Mouse (Mus musculus) cerebellum, adult 18-20 months (tissue): ENCODE data around the gene Capn10.

Experiments used
- DNase-seq, 2 experiments: peaks; one replicate each; pipeline ENCODE4 v3.0.0; 2021

The Capn10 gene

DNA sequence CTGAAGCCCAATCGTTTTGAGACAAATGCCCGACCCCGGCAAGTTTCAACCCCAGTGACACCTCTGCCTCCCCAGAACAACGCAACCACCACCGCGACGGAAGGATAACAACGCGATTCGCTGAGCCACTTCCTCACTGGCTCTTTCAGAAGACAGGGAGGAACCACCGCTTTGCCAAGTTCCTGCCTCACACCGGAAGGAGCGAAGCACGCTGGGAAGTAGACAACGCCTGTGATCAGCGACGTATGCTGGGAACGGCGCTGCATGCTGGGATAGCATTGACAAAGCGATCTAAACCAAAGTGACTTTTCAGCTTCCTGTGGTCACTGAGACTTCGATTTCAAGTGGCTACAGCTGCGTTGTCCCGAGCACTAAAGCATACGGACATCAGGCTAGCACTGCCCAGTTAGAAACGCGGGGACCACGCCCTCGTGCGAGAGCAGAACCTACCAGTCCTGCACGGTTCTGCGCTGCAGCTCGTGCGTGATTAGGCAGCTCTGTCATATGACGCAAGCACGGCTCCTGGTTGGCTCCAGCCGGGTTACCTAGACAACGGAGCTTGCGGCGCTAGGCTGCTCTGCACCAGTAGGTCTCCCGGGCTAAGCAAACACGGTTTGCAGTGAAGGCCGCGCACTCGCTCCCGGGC lies at the start of gene Capn10:
Gene Capn10 (plus strand): TSS at position 195 of the 646 bp plus-strand sequence.
- DNase-seq, result peak; percentile 95 to 97

GRCm38 (mm10) chr1:92888901-92889655 lies 45.1 kb upstream of the Capn10 start:
- no peak for DNase-seq

- peak; percentile 42 to 50 for DNase-seq
Observed at GRCm38 (mm10) chr1:92892791-92893190, 41.4 kb upstream of the Capn10 start.

GRCm38 (mm10) chr1:92893896-92894295 lies 40.3 kb upstream of the Capn10 start:
- no peak for DNase-seq

- peak; percentile 90 to 94 for DNase-seq
Observed at GRCm38 (mm10) chr1:92895089-92895488, 39.1 kb upstream of the Capn10 start.

GRCm38 (mm10) chr1:92902786-92903185 lies 31.4 kb upstream of the Capn10 start, which contains the start of gene Ankmy1:
Gene Ankmy1, minus strand, starts transcription at chr1:92902906.
- no peak for DNase-seq

- no peak for DNase-seq
Observed at GRCm38 (mm10) chr1:92903627-92904026, 30.5 kb upstream of the Capn10 start.

GRCm38 (mm10) chr1:92905703-92906310 lies 28.4 kb upstream of the Capn10 start:
- no peak for DNase-seq

DNA sequence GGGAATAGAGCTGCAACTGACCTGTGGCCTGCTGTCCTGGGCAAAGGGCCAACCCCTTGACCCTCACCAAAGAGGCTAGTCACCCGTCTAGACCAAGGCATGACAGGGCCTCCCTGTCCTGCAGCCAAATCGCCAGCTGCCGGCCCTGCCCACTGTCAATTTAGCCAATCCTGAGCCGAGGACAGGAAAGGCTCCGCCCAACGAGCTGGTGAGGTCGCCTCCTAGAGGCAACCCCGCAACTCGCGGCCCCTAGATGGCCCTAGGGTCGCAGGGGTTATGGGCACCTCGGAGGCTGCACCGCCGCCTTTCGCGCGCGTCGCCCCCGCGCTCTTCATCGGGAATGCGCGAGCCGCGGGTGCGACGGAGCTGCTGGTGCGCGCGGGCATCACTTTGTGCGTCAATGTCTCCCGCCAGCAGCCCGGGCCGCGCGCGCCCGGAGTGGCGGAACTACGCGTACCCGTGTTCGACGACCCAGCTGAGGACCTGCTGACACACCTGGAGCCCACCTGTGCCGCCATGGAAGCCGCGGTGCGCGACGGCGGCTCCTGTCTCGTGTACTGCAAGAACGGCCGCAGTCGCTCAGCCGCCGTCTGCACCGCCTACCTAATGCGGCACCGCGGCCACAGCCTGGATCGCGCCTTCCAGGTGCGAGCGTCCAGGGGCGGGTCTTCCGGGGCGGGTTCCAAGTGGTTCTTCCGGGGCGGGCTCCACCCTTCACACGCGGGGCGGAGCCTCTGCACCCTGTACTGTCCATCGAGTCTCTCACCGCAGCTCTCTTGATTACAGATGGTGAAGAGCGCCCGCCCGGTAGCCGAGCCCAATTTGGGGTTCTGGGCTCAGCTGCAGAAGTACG lies 27.2 kb upstream of the Capn10 start, which contains the start of gene Dusp28:
Gene Dusp28 (plus strand): TSS at position 203 of the 853 bp plus-strand sequence.
- peak; percentile 87 to 93 for DNase-seq

DNA sequence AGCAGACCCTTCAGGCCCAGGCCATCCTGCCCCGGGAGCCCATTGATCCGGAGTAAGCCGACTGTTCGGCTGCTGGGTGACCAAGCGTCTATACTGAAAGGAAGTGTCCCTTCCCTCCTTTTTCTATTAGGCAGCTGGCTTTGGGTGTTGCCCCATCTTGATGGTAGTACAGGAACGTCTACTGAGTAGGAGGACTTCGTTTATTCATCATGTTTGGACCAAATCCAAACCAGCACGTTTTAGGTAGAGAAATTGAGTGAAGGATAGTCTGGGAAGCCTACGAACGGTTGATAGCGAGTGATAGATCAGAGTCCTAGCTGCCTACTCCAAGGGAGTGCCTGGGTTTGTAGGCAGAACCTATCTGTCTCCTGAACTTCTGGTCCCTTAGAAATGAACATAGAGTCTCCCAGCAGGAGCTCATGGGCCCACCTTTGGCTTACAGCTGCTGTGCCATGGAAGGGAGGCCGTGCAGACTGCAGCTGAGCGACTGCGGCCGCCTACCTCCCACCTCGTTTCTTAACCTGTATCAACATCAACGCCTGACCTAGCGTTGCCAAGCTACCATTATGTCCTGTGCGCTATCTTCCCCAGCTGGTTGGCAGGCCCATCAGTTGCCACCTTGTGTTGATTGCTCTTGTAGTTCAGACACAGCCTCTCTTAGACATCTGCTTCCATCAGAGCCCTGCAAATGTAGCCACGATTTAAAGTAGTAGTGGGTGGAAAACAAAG lies 26.4 kb upstream of the Capn10 start:
- DNase-seq, result no peak

DNA sequence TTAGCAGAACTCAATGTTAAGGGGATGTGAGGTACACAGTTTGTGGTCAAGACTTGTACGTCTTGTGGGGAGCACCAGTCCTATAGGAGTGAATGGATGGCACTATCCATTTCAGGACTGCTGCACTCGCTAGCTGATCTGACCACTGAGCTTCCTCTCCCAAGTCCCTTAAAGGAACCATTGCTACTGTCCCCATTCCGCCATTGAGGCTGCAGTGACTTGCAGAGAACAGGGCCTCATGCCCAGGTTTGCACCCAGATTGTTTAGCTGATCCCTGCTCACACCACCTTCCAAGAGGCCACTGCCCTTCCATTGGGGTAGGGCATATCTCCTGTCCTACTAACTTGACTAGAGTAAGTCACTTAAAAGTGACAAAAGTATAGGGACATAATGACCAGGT lies 25.5 kb upstream of the Capn10 start:
- DNase-seq, result no peak

DNA sequence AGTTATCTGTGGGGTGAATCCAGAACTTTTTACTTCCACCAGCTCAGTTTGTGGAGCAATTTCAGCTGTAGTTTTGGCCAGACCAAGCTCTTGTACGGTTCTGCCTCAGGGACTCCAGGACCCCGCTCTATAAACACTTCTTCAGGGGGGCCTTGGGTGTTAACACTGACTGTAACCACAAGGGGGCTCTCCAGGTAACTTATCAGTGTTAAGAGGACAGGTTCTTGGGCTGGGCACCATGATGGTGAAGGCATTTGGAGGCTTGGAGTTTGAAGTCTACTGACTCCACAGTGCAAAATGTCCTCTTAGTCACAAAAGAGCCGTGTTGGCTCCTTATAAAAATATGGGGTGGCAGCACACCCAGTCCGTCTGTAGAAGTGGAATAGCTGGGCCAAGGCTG lies 25.1 kb upstream of the Capn10 start:
- DNase-seq, result no peak

DNA sequence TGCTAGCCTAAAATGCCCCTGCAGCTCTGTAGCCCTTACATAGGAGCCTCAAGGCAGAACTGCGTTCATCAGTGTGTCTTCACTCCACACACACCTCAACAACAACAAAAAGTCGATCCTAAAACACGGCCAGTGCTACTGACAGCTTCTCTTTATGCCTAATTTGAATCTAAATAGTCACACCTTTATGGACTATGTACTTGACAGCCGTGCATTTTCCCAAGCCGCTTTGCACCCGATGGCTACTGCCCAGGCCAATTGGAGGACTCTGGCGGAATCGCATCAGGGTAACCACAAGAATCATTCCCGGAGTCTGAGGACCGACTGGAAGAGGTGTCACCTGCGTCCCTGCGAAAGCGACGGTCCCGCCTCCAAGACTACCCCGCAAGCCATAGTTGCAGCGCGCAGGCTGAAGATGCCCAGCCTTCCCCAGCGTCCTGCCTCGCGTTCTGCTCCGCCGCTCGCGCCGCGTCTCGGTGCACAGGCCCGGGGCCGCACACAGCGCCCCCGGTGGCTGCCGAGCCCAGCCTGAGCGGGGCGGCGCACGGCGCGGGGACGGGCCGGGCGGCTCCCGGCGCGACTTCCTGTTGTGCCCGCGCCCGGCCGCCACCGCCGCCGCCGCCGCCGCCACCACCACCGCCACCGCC lies 23.8 kb upstream of the Capn10 start, which contains the start of gene Rnpepl1:
Gene Rnpepl1 (plus strand): TSS at position 545 of the 647 bp plus-strand sequence.
- peak; percentile 83 to 90 for DNase-seq

GRCm38 (mm10) chr1:92910925-92911720 lies 23.1 kb upstream of the Capn10 start:
- DNase-seq, result peak; percentile 64 to 88

- no peak for DNase-seq
Observed at GRCm38 (mm10) chr1:92911721-92912138, 22.4 kb upstream of the Capn10 start.

GRCm38 (mm10) chr1:92912286-92912685 lies 21.9 kb upstream of the Capn10 start:
- DNase-seq, result no peak

DNA sequence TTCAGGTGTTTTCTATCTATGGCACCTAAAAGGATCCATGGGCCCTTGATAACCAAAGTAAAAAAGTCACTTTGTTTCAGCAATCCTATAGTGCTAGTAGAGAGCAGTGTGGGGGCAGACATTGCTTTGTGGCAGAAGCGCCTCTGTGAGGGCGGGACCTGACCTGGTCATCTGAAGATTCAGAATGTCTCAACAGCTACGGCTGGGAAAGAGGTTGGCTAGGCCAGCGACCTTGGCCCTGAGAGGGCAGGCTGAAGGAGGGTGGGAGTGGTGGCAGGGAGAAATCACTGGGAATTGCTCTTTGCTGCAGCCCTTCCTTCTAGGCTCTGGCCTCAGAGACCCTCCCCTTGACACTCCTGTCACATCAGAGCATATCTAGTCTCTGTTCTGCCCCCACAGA lies 19.9 kb upstream of the Capn10 start:
- DNase-seq, result no peak

DNA sequence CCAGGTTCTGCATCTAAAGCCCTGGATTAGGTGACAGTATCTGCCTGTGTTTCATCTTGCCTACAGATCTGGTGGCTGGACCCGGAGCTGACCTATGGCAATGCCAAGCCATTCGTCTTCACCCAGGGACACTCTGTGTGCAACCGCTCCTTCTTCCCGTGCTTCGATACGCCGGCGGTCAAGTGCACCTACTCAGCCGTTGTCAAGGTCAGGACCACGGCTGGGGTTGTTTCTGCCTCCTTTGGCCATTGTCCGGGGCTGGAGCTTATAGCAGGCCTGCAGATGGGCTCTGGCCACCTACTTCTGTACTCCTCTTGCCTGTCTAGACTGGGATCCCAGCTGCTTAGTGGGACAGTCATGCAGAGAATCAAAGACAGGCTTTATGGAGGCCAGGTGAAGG lies 19.2 kb upstream of the Capn10 start:
- no peak for DNase-seq

- no peak for DNase-seq
Observed at GRCm38 (mm10) chr1:92916725-92917124, 17.5 kb upstream of the Capn10 start.

DNA sequence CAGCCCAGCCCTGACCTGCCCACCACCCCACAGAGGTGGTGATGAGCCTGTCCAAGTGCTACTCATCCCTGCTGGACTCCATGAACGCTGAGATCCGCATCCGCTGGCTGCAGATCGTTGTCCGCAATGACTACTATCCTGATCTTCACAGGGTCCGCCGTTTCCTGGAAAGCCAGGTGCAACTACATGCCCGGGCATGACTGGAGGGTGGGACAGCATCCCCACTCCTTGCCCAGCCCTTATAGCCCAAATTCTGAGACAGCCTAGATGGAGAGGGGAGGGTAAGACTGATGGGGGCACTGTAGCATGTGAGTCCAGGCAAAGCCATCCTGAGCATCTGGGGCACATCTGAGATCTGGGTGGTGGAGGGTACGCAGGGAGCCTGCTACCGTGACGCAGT lies 15.0 kb upstream of the Capn10 start:
- no peak for DNase-seq

DNA sequence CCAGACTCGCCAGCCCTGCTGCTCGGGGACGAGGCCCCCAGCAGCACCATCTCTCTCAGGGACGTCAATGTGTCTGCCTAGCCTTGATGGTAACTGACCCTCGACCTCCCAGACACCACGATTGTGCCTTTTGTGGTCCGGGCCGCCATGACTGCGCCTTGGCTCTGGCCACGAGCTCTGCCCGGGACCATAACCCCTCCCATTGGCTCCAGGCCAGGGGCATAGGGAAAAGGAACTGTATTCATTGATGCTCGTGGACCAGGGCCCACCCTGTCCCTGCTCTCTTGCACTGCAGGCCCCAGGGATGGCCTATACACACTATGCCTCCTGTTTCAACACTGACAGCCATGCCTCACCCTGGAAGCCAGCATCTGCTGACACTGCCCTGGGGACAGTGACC lies 14.4 kb upstream of the Capn10 start:
- no peak for DNase-seq
